23 mouse cellular contexts compared by ENCODE assay signal in the genomic region with DNA sequence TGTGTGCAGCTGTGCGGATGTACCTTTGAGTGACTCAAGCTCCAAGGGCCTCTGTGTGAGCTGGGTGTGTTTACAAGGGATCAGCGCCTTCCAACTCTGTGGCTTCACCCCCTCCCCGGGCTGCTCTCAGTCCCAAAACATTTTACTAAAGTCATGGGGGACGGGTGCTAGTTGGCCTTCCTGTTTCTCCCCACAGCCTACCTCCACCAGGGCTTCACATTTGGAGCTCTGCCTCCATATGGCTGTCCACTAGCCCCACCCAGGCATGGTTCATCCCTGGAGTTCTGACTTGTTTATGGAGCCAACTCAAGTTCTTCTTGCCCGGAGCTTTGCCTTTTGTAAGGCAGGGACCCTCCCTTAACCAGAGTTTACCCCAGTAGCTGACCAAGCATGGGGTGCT. TPM values are rescaled to one million over a fixed set of nuclear protein-coding genes. Genes with fewer than 3 reads are reported as not detected.
DNase-seq lines count a peak whose midpoint lies in the region; TF ChIP-seq lines count a peak whose summit lies in the region.
"Had no signal": no experiment of that assay in that cellular context is flagged by ENCODE, and none has a peak within 500 bp of the region (broad histone marks: within the 10 kb centered on the region; RNA-seq: fewer than 3 reads in every experiment).

No protein-coding gene starts in this region.

- DNase-seq in adrenal gland, adult (ENCODE audit: inconsistent age in 2 of 2, low spot score in 1 of 2) = peak; percentile 12 to 36
- DNase-seq in adrenal gland, postnatal 14 days = no peak
- peak; percentile 2 for DNase-seq in gastrocnemius, adult 18-20 months (ENCODE audit: low spot score)
- no peak for DNase-seq in gastrocnemius, postnatal 10 days
- DNase-seq in layer of hippocampus, adult 2 months (ENCODE audit: low spot score in 2 of 2) = no peak
- DNase-seq in layer of hippocampus, postnatal 36 days = no peak
- peak; percentile 60 for DNase-seq in brain, adult 2 months (ENCODE audit: low read depth, low spot score)
- DNase-seq in urinary bladder, postnatal 14 days (ENCODE audit: low spot score) = no peak
- DNase-seq: adrenal gland, adult 8-10 months; adrenal gland, postnatal 36 days; cerebellum, adult 11 months; cerebellum, adult 9-11 months; cerebellum, postnatal 36 days; embryo, embryonic 11 days; heart, postnatal 14 days; heart, postnatal 4 days; kidney, adult 18-20 months had no signal

- no peak overlapping the region for H3K4me3 ChIP-seq in layer of hippocampus, adult 2 months
- H3K4me3 ChIP-seq: forebrain, embryonic 10.5 days; forebrain, embryonic 13.5 days; heart, embryonic 10.5 days; heart, embryonic 13.5 days had no signal

- no peak for TF ChIP-seq CTCF in layer of hippocampus, adult 2 months (conservative IDR thresholded peaks at IDR 0.05)

- peak overlapping the region; percentile 70 for H3K27ac ChIP-seq in layer of hippocampus, adult 2 months
- H3K27ac ChIP-seq: forebrain, embryonic 10.5 days; forebrain, embryonic 13.5 days; heart, embryonic 10.5 days; heart, embryonic 13.5 days; hindbrain, embryonic 14.5 days; hindbrain, postnatal 0 days had no signal

RNA-seq across cellular contexts. Expression of gene Mef2d, which starts 28.2 kb away (rescaled TPM):
- total RNA-seq in adrenal gland, postnatal 14 days (2021) = 92.9 and 98.4 TPM in 2 replicates
- 100 to 1,000 TPM; 174 to 196 TPM for total RNA-seq in gastrocnemius, adult 18-20 months (2021)
- total RNA-seq in gastrocnemius, postnatal 10 days (2021) = 100 to 1,000 TPM; 148 to 163 TPM
- total RNA-seq in layer of hippocampus, adult 2 months (2021) = 100 to 1,000 TPM; 206 to 210 TPM
- total RNA-seq in layer of hippocampus, postnatal 36 days (2021) = 100 to 1,000 TPM; 191 to 207 TPM

Comparison
In these comparisons a context has a peak if more than half of its experiments do, and no peak if none do; other contexts are left out.
1. DNase-seq: peak in adrenal gland, adult (2 of 2), gastrocnemius, adult 18-20 months (single experiment) and brain, adult 2 months (single experiment); none in adrenal gland, postnatal 14 days (single experiment), gastrocnemius, postnatal 10 days (single experiment), layer of hippocampus, adult 2 months (0 of 2), layer of hippocampus, postnatal 36 days (0 of 2) and urinary bladder, postnatal 14 days (single experiment).